Mouse (Mus musculus) fibroblast of lung, adult 2 months (primary cell): ENCODE measurements at regions not wholly inside any gene's neighbourhood (a gene's known extent, or its start where the extent isn't known, plus 50 kb on each side); places are given as distances from the start of the nearest gene placed in this dataset.
A peak's percentile ranks its signal among the peaks of the same experiment; 100 is the strongest.

ENCODE experiments used
- DNase-seq: peaks from one replicate; pipeline ENCODE4 v3.0.0-alpha.2; 2011; ENCODE audit warnings: low read depth

- no peak for DNase-seq
Observed at GRCm38 (mm10) chr9:83059083-83059482, 83.8 kb upstream of the Phip start.

- DNase-seq = no peak
Observed at GRCm38 (mm10) chr9:83056208-83056607, 80.9 kb upstream of the Phip start.

GRCm38 (mm10) chr9:83051666-83052065 is 76.3 kb upstream of the Phip start:
- DNase-seq = no peak

GRCm38 (mm10) chr9:83047567-83048238 is 72.4 kb upstream of the Phip start:
- no peak for DNase-seq

DNA sequence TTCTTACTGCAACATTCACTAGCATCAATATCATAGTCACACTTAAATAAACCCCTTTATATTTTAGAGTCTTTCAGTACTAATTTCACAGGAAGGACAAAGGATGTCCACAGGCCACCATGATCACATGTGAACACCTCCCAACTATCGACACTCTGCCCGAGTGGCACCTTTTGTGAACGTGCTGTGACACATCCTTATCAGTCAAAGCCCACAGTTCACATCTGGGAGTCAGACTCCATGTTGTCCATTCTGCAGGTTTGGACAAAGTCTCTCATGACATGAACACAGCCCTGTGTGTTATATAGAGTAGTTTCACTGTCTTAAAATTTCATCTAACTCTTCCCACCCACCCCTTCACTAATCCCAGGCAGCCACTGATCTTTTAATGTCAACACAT is 70.7 kb upstream of the Phip start:
- no peak for DNase-seq

- no peak for DNase-seq
Observed at GRCm38 (mm10) chr9:83043790-83044189, 68.5 kb upstream of the Phip start.

- DNase-seq = no peak
Observed at GRCm38 (mm10) chr9:83041345-83041744, 66.0 kb upstream of the Phip start.

GRCm38 (mm10) chr9:83040686-83041085 is 65.4 kb upstream of the Phip start:
- DNase-seq = no peak

- DNase-seq = peak; percentile 59
Observed at GRCm38 (mm10) chr9:83037261-83038119, 62.2 kb upstream of the Phip start.
